Mouse (Mus musculus) adrenal gland, adult 8-10 months (tissue): ENCODE data around the gene Ret. TPM values are rescaled to one million over a fixed set of nuclear protein-coding genes. Genes with fewer than 3 reads are reported as not detected.

ENCODE experiments used
- DNase-seq: peaks from one replicate; pipeline ENCODE4 v3.0.0; 2022
- total RNA-seq, 4 experiments: library from RNA; stranded (reverse); gene quantifications; 2 replicates each; pipeline ENCODE4 v1.2.4; 2022

Gene Ret
- 1 to 10 TPM; 1.9 to 5.3 (median 3.4) TPM for total RNA-seq

DNA sequence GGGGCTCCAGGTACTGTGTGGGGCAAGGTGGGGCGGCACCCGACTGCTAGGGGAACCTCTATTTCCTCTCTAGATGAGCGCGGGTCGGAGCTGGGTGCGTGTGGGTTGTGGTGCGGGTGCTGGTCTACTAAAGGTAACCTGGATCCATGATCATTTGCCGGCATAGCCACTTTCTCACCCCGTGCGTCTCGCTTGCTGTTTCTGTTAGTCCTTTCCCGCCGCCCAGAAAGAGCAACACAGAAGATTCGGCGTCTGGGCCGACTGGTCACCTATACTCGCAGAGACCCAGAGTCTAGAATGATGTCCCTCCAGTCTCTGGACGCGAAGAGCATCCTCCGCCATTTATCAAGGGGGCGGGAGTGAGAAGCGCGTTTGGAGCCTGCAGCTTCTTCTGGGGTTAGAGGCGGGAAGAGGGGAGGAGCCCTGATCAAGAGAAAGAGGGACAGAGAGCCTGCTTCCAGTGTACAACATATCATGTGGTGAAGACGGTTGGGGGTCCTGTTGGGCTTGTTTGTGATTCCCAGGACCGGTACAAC lies at the start of gene Ret:
Gene Ret, minus strand, starts transcription at position 279 of the 536 bp plus-strand sequence.
- no peak for DNase-seq

DNA sequence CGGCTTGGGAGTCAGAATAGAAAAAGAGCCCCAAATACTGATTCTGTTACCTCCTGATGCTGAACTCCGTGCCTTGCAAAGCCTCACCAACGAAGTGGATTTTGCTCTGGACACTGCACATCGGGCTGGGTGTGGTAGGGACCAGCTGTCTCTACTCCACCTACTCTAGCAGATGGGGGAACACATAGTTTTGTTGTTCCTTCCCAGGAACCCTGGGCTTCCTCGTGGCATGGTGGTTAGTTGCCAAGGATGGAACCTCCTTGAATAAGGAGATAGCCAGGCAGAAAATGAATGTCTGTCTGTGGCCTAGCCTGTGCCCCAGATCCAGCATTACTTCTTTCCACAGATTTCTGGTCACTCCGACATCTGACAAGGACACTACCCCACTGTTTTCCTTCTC lies 49.6 kb upstream of the Ret start:
- DNase-seq, result no peak

DNA sequence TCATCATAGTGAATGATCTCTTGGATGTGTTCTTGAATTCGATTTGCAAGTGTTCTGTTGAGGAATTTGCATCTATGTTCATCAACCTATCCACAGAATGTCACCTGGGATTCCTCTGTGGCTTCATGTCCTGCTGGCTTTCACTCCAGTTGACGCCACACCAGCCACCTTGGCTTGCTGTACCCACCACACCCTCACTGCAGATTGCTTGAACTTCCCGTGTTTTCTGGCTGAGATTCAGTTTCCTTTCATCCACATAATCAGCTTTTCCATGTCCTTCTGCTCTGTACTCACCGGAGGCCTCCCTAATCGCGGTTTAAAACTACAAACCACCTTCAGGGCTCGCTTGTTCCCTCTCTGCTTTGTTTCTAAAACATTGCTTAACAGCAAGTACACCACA lies 46.6 kb upstream of the Ret start:
- DNase-seq, result no peak

DNA sequence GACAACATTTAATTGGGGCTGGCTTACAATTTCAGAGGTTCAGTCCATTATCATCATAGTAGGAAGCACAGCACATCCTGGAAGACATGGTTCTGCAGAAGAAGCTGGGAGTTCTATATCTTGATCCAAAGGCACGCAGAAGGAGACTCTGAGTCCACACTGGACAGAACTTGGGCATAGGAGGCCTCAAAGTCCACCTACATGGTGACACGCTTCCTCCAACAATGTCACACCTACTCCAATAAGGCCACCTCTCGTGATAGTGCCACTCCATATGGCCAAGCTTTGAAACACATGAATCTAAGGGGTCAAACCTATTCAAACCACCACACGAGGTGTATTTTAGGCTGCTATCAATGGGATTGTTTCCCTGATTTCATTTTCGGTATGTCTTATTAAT lies 45.4 kb upstream of the Ret start:
- DNase-seq, result no peak

DNA sequence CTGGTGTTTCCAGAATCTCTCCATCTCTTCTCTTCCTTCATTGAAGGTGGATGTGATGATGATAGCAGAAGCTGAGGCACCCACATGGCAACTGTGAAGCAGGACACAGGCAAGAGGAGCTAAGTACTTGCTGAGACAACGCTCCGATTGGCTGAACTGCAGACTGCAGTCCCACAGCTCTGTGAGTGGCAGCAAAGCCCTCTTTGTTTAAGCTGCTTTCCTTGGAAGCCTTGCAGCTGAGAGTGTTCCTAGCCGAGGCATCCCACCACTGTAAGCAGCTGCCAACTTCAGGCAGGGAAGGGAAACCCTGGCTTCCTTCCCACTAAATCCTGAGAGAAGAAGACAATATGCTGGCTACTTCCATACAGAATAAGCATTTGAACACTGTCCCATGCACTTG lies 28.6 kb upstream of the Ret start:
- DNase-seq, result no peak

DNA sequence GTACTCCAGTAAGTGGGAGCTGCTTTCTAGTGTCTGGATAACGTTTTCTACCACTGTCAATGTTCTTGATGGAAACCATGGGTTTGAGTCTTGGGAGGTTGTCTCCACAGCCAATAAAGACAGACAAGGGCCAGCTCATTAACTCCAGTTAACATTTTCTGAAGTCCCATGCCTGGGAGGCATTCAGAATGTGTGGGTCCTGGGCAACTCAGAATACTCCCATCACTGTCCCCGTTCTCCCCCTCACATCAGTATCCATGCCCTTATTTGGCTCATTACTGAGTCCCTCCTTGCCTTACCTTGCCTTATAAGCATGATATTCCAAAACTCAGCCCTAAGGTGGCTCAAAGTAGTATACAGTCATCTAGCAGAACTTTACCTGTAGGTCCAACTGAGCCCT lies 25.0 kb upstream of the Ret start:
- DNase-seq, result no peak

DNA sequence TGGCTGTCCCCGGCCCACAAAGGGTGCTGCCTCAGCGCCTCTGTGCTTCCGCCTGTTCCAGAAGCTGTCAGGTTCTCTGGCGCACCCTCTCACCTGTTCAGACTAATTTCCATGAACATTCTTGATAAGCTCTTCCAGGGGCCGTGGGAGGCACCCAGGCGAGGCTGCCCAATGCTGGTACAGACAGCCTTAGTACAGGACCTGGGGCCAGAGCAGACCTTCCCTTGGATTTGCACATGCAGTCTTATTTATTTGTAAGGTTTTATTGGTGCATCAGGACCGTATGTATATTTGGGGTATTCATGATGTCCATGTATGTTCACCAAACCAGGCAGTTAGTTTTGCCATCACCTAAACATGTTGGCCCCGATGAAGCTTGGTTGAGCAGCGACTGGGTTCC lies 18.2 kb upstream of the Ret start:
- DNase-seq, result no peak

DNA sequence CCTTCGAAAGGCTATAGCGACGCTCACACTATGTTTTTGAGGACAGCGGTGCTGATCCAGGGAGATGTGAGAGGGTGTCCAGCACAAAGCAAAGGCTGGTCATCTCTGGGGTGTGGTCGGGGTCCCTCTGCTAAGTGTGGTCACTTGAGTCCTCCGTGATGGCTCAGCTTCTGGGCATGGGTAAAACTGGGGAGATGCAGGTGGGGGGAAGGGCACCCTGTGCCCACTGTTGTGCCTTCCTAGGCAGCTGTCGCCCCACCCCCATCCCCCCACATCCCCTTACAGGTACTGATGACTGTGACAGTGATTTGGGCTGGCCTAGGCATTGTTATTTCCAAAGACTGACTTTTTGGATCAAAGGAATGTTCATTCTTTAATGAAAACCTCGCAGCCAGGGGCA lies 10.8 kb upstream of the Ret start:
- DNase-seq, result no peak

DNA sequence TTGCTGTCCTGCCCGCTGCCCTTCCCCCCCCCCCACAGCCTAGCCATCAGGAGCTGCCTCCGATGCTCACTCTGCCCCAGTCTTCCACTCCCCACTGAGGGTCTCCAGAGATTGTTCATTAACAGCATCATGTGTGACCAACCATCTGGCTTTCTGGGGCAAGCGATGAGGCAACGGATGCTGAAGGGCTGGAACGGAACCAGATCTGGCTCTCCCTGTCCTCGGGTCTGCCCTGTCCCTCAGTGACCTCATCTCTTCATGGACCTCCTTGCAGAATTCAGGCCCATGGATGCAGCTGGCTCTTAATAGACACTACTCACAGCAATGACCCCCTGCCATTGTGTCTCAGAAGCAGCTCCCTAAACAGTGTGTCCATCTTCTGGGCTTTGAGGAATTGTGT lies 8.9 kb upstream of the Ret start:
- DNase-seq, result no peak

DNA sequence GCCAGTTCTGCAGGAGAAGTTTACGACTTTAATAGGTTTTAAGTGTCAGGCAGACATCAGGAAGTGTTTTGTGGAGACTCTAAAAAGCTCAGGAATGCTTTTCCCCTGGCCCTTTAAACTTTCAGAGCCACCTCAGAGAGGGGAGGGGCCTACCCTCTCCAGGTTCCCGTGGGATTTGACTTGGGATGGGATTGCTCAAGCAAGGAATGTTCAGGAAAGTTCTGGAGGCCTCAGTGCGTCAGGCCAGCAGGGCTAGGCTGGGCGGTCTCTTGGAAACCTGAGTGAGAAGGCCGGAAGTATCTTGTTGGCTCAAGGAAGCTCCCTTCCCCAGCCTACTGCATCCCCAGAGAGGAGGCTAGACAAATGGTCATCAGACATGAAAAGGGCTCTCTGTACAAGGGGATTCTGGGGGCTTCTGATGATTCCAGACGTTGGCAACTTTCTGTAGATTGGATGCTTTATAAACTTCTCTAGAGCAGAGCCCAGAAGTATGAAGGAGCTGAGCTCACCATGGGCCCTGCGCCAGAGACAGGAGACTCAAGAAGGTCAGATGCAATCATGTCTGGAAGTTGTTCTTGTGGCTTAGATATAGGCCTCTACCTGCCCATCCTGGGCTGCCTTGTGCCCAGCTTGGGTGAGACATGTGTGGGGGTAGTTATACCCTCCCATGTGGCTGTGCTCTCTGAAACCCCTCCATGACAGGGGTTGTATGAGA lies 7.8 kb upstream of the Ret start:
- DNase-seq, result no peak

DNA sequence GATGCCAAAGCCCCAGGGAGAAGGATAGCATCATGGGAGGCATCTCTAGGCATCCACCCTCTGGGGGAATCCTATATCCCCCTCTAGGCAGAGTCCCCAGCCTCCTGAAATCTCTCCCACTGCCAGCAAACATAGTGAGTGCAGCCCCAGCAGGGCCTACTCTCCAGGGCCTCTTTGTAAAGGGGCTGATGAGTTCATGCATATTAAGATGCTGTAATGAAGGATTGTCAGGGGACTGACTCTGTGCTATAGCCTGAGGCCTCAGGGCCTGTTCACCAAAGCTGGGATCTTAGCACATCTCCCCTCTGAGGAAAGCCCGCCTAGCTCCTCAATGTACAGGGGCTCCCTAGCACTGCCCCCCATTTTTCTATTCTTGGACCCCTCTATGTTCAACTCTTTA lies 6.6 kb upstream of the Ret start:
- DNase-seq, result no peak

DNA sequence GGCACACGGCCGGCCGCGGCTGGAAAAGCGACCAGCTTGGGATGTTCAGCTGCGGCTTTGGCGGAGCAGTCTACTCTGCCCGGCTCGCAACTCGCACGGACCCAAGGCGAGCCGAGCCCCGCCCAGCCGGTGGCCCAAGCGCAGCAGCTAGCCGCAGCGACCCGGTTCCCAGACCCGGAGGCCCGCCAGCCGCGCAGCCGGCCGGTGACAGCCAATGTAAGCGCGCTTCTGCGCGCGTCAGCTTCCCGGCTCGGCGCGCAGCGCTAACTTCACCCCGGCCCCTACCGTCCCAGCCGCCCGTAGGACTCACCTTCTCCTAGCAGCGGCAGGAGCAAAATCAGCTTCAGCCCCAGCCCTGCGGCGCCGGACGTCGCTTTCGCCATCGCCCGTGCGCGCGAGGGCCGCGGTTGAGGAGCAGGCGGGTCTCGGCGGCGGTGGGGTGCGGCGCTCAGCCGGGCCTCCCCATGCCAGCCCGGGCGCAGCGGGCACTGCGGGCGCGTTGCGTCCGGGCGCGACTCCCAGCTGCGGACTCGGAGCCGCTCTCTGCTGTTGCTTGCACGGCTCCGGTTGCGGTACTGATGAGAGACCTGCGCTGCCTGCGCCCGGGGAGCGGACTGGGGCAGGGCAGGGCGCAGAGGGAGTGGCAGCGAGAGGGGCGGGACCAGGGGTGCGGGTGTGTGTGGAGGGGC lies 623 bp downstream of the Ret start:
- no peak for DNase-seq

DNA sequence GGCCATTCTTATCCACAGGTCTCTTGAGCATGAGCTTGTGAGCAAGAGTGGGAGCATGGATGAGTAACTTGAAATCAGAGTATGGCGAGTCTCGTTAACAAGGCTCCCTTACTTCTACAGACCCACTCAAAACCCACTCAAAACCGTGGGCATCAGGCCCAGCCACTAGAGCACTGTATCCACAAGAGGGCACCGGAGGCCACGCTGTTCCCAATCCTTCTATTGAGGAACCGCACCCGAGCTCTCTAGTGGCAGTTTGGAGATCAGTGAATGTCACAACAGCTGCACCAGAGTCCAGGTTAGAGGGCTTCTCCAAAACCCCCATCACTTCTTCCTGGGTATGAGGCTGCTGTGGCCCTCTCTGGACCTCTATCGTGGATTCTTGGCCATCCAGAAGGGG lies 2.4 kb downstream of the Ret start:
- no peak for DNase-seq

DNA sequence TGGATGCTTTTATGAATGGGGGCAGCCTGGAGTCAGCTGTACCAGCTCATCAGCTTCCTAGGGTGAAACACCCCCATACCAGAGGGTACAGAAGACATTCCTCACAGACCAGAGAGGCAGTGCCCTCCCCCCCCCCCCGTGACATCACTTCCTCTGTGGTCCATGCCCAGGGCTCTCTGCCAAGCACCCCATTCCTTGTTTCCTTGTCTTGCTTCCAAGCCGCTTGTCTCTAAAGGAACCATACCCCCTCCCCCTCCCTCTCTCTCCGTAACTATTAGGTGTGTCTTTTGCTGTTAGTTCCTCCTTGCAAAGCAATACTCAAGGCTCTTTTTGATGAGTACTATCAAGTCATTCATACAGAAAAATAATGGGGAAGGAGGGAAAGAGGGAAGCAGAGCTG lies 4.6 kb downstream of the Ret start:
- DNase-seq, result no peak

DNA sequence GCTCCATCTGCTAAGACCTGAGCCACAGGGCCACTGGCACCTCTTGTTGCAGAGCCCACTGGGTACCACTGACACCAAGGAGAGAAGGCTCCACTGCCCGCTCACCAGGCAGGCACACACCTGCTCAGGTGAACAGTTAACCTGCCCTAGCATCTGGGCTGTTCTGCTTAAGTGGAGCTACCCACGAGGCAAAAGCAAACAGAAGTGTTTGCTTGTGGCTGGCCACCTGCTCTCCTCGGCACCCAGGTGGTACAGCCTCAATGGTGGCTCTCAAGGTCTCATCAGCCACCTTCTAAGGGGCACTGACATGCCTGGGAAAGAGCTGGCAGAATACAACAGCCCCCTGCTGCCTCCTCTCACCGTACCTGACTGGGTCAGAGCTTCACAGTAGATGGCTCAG lies 5.3 kb downstream of the Ret start:
- DNase-seq, result no peak

DNA sequence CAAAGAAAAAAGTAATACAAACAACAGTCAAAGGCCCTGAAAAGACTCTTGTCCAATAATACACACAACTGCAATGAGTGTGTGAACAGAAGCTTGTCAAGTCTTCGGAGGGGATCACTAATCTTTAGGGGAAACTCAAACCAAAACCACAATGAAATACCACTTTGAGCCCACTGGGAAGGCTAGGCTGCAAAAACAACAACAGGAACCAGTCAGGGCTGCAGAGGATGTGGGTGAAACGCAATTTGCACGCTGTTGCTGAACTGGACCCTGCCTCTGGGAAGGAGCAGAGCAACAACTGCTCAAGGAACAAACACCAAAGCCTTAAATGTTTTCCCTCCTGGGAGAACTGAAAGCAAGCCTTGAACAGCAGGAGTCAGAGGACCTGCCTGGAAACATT lies 7.8 kb downstream of the Ret start:
- DNase-seq, result no peak

DNA sequence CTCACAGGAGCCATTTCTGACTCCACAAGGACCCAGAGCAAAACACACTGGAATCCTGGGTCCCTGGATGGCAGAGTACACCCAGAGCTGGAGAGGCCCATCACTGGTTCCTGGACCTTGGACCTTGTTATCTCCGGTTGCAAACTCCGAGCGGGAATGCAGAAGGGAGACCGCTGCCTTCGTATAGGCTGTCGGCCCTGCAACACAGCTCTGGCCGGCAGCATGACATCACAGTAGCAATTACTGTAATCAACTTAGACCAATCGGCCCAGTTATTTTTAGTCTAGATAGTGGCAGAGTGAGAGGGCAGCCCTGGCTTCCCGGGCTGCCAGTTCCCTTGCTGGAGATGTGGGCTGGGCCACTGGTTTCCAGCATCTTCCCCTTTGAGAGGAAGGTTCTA lies 8.9 kb downstream of the Ret start:
- DNase-seq, result no peak

DNA sequence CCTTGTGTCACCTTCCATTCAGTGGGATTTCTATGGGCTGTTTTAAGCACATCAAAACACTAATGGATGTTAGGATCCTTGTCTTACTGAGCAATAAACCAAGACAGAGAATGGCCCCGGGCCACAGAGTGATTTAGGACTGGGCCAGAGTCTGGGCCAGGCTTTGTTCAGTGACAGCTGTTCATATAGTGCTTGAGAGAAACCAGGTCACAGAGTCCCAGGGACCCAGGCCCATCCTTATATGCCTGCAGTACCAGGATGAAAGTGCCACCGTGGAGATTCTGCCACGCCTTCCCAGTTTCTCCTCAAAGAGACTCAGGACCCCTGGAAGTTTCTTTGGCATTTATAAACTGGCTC lies 10.3 kb downstream of the Ret start:
- DNase-seq, result no peak

DNA sequence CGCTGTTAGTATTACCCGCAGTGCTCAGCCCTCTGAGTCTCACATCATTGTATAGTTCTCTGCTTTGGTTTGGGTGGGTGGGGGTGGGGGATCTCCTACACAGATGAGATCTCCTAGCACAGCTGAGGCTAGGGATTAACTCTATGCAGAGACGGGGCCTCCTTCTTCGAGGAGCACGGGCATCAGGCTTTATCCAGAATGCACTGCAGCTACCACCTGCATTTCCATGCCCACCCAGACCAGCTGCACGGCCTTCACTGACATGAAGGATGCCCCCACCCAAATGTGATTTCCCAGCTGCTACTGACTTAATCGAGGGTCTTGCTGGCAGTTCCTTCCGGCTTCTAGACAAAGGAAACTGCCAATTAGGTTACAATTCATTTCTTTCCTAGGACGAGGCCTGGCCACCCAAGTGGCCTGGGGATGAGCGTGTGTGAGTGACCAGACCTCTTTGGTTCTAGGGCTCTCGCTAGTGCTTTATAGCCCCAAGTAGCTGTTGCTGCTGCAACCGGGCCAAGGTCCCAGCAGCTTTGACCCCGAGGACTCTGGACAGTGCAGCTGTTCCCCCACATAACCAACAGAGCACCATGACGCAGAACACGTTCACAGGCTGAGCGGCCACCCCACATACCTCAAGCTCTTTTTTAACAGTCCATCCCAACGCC lies 10.8 kb downstream of the Ret start:
- no peak for DNase-seq

DNA sequence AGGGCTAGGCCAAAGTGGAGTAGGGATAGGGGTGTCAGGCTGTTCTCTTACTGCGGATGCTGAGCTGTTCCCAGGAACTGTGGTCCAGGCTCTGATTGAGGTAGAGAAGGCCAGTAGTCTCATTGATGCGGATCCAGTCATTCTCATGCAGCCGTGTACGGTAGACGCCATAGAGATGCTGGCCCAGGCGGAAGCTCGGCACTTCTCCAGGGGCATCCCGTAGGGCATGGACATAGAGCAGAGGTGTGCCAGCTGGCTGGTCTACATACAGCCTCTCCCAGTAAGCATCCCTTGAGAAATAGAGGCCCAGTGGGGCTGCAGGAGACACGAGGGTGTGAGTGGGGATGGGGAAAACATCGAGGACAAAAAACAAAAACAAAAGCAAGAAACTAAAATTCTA lies 13.4 kb downstream of the Ret start:
- no peak for DNase-seq

DNA sequence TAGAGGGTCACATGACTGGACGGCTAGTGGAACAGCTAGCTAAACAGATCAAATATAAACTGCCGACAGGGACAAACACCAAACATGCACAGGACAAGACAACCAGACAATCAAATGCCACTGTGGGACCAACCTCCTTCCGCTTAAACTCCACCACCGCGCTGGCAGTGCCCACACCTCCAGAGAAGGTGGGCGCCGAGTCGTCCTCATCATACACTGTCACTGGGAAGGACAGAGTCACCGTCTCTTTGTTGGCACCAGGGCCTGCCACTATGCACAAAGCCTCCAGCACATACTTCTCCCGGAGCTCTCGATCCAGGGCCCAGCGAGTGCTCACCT lies 17.5 kb downstream of the Ret start:
- no peak for DNase-seq

DNA sequence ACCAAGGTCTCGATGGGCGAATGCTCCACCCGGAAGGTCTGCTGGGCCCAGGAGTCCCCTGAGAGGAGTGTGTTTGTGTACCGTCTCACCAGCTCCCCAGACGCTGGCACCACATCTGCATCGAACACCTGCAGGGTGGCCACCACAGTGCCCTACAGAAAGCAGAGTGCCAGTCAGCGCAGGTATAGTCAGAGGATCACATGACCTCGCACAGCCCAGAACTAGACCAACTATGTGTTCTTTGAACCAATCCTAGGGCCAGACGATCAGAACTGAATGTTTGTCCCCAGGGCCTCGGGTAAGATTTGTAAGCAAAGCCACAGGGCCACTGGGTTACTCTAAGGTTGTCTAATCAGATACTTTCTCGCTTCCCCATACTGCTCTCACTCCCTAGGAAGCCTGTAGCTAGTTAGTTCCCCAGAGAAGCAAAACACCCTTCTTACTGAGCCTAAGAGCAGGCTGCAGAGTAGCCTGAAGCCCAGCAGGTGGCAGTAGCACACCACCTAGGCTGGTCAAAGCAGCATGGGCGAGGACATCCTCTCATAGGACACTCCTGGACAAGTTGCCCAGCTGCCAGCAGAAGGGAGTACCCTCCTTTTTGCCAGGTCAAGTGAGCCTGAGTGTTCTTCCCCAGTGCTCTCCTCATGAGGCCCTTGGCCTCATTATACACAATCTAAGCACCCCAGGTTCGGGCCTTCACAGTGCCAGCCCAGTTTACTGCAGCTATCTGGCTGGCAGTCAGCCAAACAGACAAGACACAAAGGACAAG lies 18.0 kb downstream of the Ret start:
- DNase-seq, result peak; percentile 48

DNA sequence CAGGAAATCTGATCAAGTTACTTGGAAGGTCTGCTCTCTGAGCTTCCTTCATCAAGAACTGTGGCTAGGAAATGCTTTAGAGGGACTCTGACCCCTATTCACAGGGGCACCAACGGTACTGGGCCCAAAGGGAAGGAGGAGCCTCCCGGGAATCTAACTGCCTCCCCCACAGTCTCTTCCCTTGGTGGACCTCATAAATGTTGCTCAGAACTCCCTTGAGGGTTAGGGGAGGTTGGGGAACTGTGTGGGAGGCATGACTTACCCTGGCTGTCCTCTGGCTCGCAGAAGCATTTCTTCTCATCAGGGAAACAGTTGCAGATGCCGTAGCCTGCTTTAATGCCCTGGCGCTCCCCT lies 23.6 kb downstream of the Ret start:
- no peak for DNase-seq
